Mouse (Mus musculus): ENCODE measurements at regions not wholly inside any gene's neighbourhood (a gene's known extent, or its start where the extent isn't known, plus 50 kb on each side); places are given as distances from the start of the nearest gene placed in this dataset.

GRCm38 (mm10) chr6:101654351-101654750 is 276.7 kb upstream of the Pdzrn3 start:
- TF ChIP-seq CTCF (IDR thresholded peaks at IDR 0.05) (no peak), POLR2A (IDR thresholded peaks at IDR 0.05; ENCODE audit: insufficient read depth, low read depth, low read length) (no peak), EP300 (IDR thresholded peaks at IDR 0.05; ENCODE audit: insufficient read depth, low read depth, low read length) (no peak)
